Mouse (Mus musculus): ENCODE data around the gene Phldb1. TPM values are rescaled to one million over a fixed set of nuclear protein-coding genes. Genes with fewer than 3 reads are reported as not detected.
"Not testable (repeated sequence)": the region's sequence is repeated elsewhere in the genome, so short reads cannot be mapped to it uniquely, and the experiment has no call there.

Gene Phldb1
- total RNA-seq, 1 experiment from 2014 or later = 3.1 TPM

DNA sequence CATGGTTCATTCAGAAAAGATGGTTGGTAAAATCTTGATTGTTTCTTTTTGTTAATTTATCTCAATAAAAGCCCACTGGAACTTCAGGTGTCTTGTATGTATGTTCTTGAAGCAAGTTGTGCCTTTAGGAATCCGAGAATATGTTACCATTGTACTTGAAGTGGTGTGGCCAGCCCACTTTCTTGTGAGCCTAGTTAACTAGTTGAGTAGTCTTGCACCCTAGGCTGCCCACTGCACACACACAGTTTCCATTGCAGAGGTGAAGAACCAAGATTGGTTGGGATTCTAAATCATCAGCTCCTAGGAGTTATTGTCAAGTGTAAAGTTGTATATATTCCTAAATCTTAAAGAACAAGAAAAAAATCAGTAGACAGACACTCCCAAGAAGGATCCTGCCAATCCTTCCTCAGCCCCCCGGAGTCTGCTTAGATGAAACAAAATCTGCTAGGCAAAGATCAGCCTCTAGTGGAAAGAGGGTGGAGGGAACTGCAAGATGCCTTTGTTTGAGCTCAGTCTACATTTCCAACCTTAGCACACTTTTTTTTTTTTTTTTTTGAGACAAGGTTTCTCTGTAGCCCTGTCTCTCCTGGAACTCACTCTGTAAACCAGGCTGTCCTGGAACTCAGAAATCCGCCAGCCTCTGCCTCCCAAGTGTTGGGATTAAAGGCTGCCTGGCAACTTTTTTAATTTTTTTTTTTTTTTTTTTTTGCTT lies 94.2 kb downstream of the Phldb1 start:
- ATAC-seq (replicated peaks; ENCODE audit: insufficient number of reproducible peaks, low FRiP score, low TSS enrichment, poor library complexity, severe bottlenecking) = no peak

DNA sequence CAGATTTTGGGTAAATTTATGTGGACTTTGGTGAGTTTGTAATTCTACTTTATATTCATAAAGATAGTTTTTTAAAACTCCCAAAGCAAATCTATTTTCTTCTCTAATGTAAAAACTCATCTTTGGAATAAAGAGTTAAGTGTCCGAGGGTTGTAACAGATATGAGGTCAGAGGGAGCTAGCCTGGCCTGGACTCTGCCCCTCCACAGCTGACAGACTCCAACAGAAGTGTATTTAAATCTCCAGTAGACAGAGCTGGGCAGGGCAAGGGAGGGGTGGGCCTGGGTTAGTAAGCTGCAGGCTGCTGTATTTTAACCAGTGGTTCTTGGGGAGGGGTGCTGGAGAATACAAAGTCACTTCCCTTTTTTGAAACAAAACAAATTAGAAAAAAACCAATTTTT lies 95.0 kb downstream of the Phldb1 start:
- not testable (repeated sequence) for ATAC-seq (replicated peaks; ENCODE audit: insufficient number of reproducible peaks, low FRiP score, low TSS enrichment, poor library complexity, severe bottlenecking)

GRCm38 (mm10) chr9:44638726-44639125 lies 96.3 kb downstream of the Phldb1 start:
- ATAC-seq (replicated peaks; ENCODE audit: insufficient number of reproducible peaks, low FRiP score, low TSS enrichment, poor library complexity, severe bottlenecking) = not testable (repeated sequence)

DNA sequence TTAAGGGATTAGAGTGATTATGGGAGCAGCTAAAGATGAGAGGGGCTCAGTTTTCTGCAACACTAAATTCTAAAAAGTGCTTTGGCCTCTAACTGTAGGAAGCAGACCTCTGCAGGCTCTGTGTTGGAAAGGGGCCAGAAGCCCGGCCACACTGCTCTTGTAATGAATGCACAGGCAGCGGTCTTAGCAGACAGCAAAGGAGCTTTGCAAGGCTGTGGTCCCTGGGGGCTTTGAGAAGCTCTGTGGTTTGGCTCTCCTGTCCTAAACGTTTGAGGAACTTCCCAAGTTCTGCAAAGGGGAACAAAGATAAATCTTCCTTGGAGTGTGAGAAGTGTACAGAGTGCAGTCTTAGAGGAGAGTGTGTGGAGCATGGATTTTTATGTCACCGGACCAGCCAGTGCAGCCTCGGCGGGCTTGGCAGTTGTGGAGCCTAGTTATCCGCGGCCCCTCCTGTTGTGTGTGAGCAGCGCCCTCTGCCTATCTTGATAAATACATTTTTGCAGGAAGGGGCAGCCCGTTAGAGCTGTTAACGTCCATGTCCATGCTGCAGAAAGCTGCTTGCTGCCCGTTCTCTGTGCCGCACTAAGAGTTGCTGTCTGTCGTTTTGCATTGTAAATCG lies 97.3 kb downstream of the Phldb1 start:
- ATAC-seq (replicated peaks; ENCODE audit: insufficient number of reproducible peaks, low FRiP score, low TSS enrichment, poor library complexity, severe bottlenecking) = no peak

Other genes with a start within 250 kb of the Phldb1 start
- gene Cxcr5, start 173.3 kb downstream of the Phldb1 start, total RNA-seq (2017) = 13.4 to 23.0 TPM (median 17.5 TPM) in 3 replicates
- 131 to 157 TPM (median 139 TPM) in 3 replicates for gene Ddx6, start 130.3 kb downstream of the Phldb1 start, total RNA-seq (2017)
- not detected in 3 replicates for gene Treh, start 62.0 kb downstream of the Phldb1 start, total RNA-seq (2017)
- gene Arcn1, start 32.6 kb upstream of the Phldb1 start, total RNA-seq (2017) = 156 to 231 TPM (median 178 TPM) in 3 replicates
- 20.1 to 53.5 TPM (median 37.4 TPM) in 3 replicates for gene Ift46, start 32.7 kb upstream of the Phldb1 start, total RNA-seq (2017)
- gene Tmem25, start 64.1 kb upstream of the Phldb1 start, total RNA-seq (2017) = 0.48 TPM in 1 of 3 replicates, not detected in the others
- gene Ttc36, start 67.9 kb upstream of the Phldb1 start, total RNA-seq (2017) = not detected in 3 replicates
- 11.5 to 40.0 TPM (median 13.4 TPM) in 3 replicates for gene Kmt2a, start 146.1 kb upstream of the Phldb1 start, total RNA-seq (2017)
- 129 to 228 TPM (median 191 TPM) in 3 replicates for gene Atp5l, start 185.5 kb upstream of the Phldb1 start, total RNA-seq (2017)
- gene Ube4a, start 230.4 kb upstream of the Phldb1 start, total RNA-seq (2017) = 17.7 to 43.2 TPM (median 41.6 TPM) in 3 replicates
- gene Cd3g, start 245.2 kb upstream of the Phldb1 start, total RNA-seq (2017) = 14.2 to 35.0 TPM (median 22.5 TPM) in 3 replicates
- 3.0 to 5.9 TPM (median 3.4 TPM) in 3 replicates for gene Cd3d, start 246.6 kb upstream of the Phldb1 start, total RNA-seq (2017)